Mouse (Mus musculus): ENCODE data around the gene Utp15. TPM values are rescaled to one million over a fixed set of nuclear protein-coding genes. Genes with fewer than 3 reads are reported as not detected.

Gene Utp15
- polyA plus RNA-seq, 1 experiment from 2014 or later = 33.9 TPM

DNA sequence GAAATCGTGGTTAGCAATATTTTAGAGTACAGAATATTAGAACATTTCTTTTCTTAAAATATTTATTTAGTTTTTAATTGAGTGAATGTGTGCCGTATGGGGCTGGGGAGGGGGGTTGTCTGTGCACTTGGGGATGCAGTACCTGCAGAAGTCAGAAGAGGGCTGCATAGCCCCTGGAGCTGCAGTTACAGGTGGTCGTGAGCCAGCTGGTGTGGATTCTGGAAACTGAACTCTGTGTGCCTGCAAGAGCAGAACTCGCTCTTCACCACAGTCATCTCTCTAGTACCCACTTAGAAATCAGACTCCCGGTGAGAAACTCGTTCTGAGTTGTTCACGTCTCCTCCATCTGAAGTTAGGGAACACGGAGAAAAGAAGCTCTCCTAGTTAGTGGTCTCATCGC lies 54.0 kb downstream of the Utp15 start:
- H3K4me1 ChIP-seq (ENCODE audit: control insufficient read depth, insufficient read depth, low read length) = peaks cover 5% of the 10 kb centered on the region; the same call in 1 of the 2 replicates
- no peaks in the 10 kb centered on the region for H3K27me3 ChIP-seq (ENCODE audit: control insufficient read depth, insufficient read depth, low read length)
- 30% methylated on average over 9 of the region's 9 CpGs for WGBS
- no peak for ATAC-seq (ENCODE audit: insufficient number of reproducible peaks, insufficient read depth, low FRiP score, low read depth)
- H3K4me3 ChIP-seq (ENCODE audit: low read depth, low read length) = no peak overlapping the region
- no peak overlapping the region for H3K27ac ChIP-seq (ENCODE audit: low read length)
- no peak overlapping the region for H3K4me2 ChIP-seq (replicated peaks; ENCODE audit: low read depth, low read length)
- H3K9ac ChIP-seq (replicated peaks; ENCODE audit: low read depth, low read length) = no peak overlapping the region
- H3K9me3 ChIP-seq (ENCODE audit: control insufficient read depth, low read depth, low read length) = no peaks in the 10 kb centered on the region
- no peaks in the 10 kb centered on the region for H3K36me3 ChIP-seq (ENCODE audit: control insufficient read depth, insufficient read depth, low read length)

DNA sequence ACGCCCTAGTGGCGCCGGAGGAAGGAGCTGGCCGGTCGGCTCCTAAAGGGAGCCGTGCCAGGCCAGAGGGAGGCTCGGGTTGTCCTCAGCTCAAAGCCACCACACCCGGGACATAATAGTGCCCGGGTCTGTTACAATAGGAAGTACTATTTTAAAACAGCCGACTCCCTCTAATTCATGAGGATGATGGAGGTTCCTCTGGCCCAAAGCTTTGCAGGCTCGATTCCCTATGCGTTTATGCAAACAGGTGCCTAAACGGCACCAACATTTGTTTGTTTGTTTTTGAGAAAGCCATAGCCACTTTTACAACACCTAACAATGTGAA lies 56.3 kb downstream of the Utp15 start:
- Histone ChIP-seq H3K27me3 (ENCODE audit: control insufficient read depth, insufficient read depth, low read length) (no peaks in the 10 kb centered on the region), H3K4me2 (replicated peaks; ENCODE audit: low read depth, low read length) (peak overlapping the region; percentile 91), H3K9me3 (ENCODE audit: control insufficient read depth, low read depth, low read length) (no peaks in the 10 kb centered on the region), H3K4me1 (ENCODE audit: control insufficient read depth, insufficient read depth, low read length) (peaks cover 8% of the 10 kb centered on the region; the same call in 1 of the 2 replicates), H3K36me3 (ENCODE audit: control insufficient read depth, insufficient read depth, low read length) (no peaks in the 10 kb centered on the region), H3K27ac (ENCODE audit: low read length) (peak overlapping the region; percentile 75), H3K9ac (replicated peaks; ENCODE audit: low read depth, low read length) (peak overlapping the region; percentile 38; the same call in 1 of the 2 replicates), H3K4me3 (ENCODE audit: low read depth, low read length) (peak overlapping the region; percentile 59)
- 2% methylated on average over 13 of the region's 13 CpGs for WGBS
- no peak for ATAC-seq (ENCODE audit: insufficient number of reproducible peaks, insufficient read depth, low FRiP score, low read depth)

GRCm38 (mm10) chr13:98205771-98206545 lies 56.9 kb downstream of the Utp15 start, which contains the start of gene Arhgef28:
Gene Arhgef28, minus strand, starts transcription at chr13:98206439.
- peak within 1 kb of the TSS; percentile 75 for H3K27ac ChIP-seq (ENCODE audit: low read length)
- peak; percentile 83 for ATAC-seq (ENCODE audit: insufficient number of reproducible peaks, insufficient read depth, low FRiP score, low read depth)
- H3K4me2 ChIP-seq (replicated peaks; ENCODE audit: low read depth, low read length) = peak within 1 kb of the TSS; percentile 91
- under 1% methylated on average over 53 of the region's 76 CpGs for WGBS
- peak within 1 kb of the TSS; percentile 59 for H3K4me3 ChIP-seq (ENCODE audit: low read depth, low read length)
- no peaks in the 10 kb centered on the region for H3K36me3 ChIP-seq (ENCODE audit: control insufficient read depth, insufficient read depth, low read length)
- H3K9me3 ChIP-seq (ENCODE audit: control insufficient read depth, low read depth, low read length) = no peaks in the 10 kb centered on the region
- H3K4me1 ChIP-seq (ENCODE audit: control insufficient read depth, insufficient read depth, low read length) = peaks cover 13% of the 10 kb centered on the region; the same call in 1 of the 2 replicates
- H3K9ac ChIP-seq (replicated peaks; ENCODE audit: low read depth, low read length) = peak within 1 kb of the TSS; percentile 38; the same call in 1 of the 2 replicates
- H3K27me3 ChIP-seq (ENCODE audit: control insufficient read depth, insufficient read depth, low read length) = no peaks in the 10 kb centered on the region

- ATAC-seq (ENCODE audit: insufficient number of reproducible peaks, insufficient read depth, low FRiP score, low read depth) = peak; percentile 16; the same call in 1 of the 2 replicates
- H3K4me1 ChIP-seq (ENCODE audit: control insufficient read depth, insufficient read depth, low read length) = peaks cover 13% of the 10 kb centered on the region; the same call in 1 of the 2 replicates
Observed at GRCm38 (mm10) chr13:98205111-98205510, 57.7 kb downstream of the Utp15 start.

DNA sequence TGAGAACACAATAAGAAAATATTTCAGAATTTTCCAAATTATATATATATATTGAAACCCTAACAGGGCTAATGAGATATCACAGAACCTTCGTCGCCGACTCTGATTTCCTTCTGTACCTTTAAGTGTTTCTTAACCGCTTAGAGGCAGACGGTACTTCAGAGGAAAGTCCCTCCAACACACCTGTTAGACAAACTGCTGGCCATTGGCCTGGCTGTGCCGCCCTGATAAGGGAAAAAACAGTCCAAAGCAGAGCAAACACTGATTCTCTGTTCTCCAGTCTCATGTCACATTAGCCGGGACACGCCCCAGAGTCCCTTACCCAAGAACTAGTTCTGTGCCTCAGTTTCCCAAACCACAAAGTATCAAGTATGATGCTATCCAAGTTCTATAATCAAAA lies 58.5 kb downstream of the Utp15 start:
- ATAC-seq (ENCODE audit: insufficient number of reproducible peaks, insufficient read depth, low FRiP score, low read depth) = no peak
- Histone ChIP-seq H3K4me1 (ENCODE audit: control insufficient read depth, insufficient read depth, low read length) (peaks cover 13% of the 10 kb centered on the region; the same call in 1 of the 2 replicates), H3K9me3 (ENCODE audit: control insufficient read depth, low read depth, low read length) (no peaks in the 10 kb centered on the region), H3K4me2 (replicated peaks; ENCODE audit: low read depth, low read length) (peak overlapping the region; percentile 91), H3K27me3 (ENCODE audit: control insufficient read depth, insufficient read depth, low read length) (no peaks in the 10 kb centered on the region), H3K36me3 (ENCODE audit: control insufficient read depth, insufficient read depth, low read length) (no peaks in the 10 kb centered on the region), H3K27ac (ENCODE audit: low read length) (no peak overlapping the region), H3K4me3 (ENCODE audit: low read depth, low read length) (no peak overlapping the region), H3K9ac (replicated peaks; ENCODE audit: low read depth, low read length) (no peak overlapping the region)
- 64% methylated on average over 8 of the region's 8 CpGs for WGBS

More at GRCm38 (mm10) chr13:98205111-98205510, 57.7 kb downstream of the Utp15 start:
- H3K36me3 ChIP-seq (ENCODE audit: control insufficient read depth, insufficient read depth, low read length) = no peaks in the 10 kb centered on the region
- peak overlapping the region; percentile 59 for H3K4me3 ChIP-seq (ENCODE audit: low read depth, low read length)
- H3K27ac ChIP-seq (ENCODE audit: low read length) = peak overlapping the region; percentile 75; the same call in 1 of the 2 replicates
- H3K9ac ChIP-seq (replicated peaks; ENCODE audit: low read depth, low read length) = no peak overlapping the region
- no peaks in the 10 kb centered on the region for H3K27me3 ChIP-seq (ENCODE audit: control insufficient read depth, insufficient read depth, low read length)
- 21% methylated on average over 8 of the region's 8 CpGs for WGBS
- H3K9me3 ChIP-seq (ENCODE audit: control insufficient read depth, low read depth, low read length) = no peaks in the 10 kb centered on the region
- H3K4me2 ChIP-seq (replicated peaks; ENCODE audit: low read depth, low read length) = peak overlapping the region; percentile 91

GRCm38 (mm10) chr13:98201436-98201835 lies 61.4 kb downstream of the Utp15 start:
- Histone ChIP-seq H3K27me3 (ENCODE audit: control insufficient read depth, insufficient read depth, low read length) (no peaks in the 10 kb centered on the region), H3K9ac (replicated peaks; ENCODE audit: low read depth, low read length) (no peak overlapping the region), H3K4me1 (ENCODE audit: control insufficient read depth, insufficient read depth, low read length) (peaks cover 13% of the 10 kb centered on the region; the same call in 1 of the 2 replicates), H3K4me2 (replicated peaks; ENCODE audit: low read depth, low read length) (no peak overlapping the region), H3K9me3 (ENCODE audit: control insufficient read depth, low read depth, low read length) (no peaks in the 10 kb centered on the region), H3K27ac (ENCODE audit: low read length) (no peak overlapping the region), H3K36me3 (ENCODE audit: control insufficient read depth, insufficient read depth, low read length) (no peaks in the 10 kb centered on the region), H3K4me3 (ENCODE audit: low read depth, low read length) (no peak overlapping the region)
- ATAC-seq (ENCODE audit: insufficient number of reproducible peaks, insufficient read depth, low FRiP score, low read depth) = no peak
- WGBS = 57% methylated on average over 9 of the region's 9 CpGs

Other genes with a start within 250 kb of the Utp15 start
- 28.4 and 28.9 TPM in 2 replicates for gene Arhgef28, start 56.6 kb downstream of the Utp15 start, polyA plus RNA-seq (2014; fragmentation: Nextera tagmentation; extraction: Ambion mirVana)
- gene Ankra2, start within 50 bp of the Utp15 start, polyA plus RNA-seq (2014; fragmentation: Nextera tagmentation; extraction: Ambion mirVana) = 33.2 and 33.9 TPM in 2 replicates
- gene Gm21976, start 16.8 kb upstream of the Utp15 start, polyA plus RNA-seq (2014; fragmentation: Nextera tagmentation; extraction: Ambion mirVana) = not detected in 2 replicates
- gene Btf3, start 54.0 kb upstream of the Utp15 start, polyA plus RNA-seq (2014; fragmentation: Nextera tagmentation; extraction: Ambion mirVana) = 666 and 685 TPM in 2 replicates
- not detected in 2 replicates for gene Foxd1, start 91.2 kb upstream of the Utp15 start, polyA plus RNA-seq (2014; fragmentation: Nextera tagmentation; extraction: Ambion mirVana)
- 1.2 and 1.4 TPM in 2 replicates for gene Gm10320, start 229.0 kb upstream of the Utp15 start, polyA plus RNA-seq (2014; fragmentation: Nextera tagmentation; extraction: Ambion mirVana)